Mouse (Mus musculus) intestine, embryonic 14.5 days (tissue): ENCODE data around the gene Slc39a10. TPM values are rescaled to one million over a fixed set of nuclear protein-coding genes. Genes with fewer than 3 reads are reported as not detected.
A peak's percentile ranks its signal among the peaks of the same experiment; 100 is the strongest.

Source experiments
- ATAC-seq: fragments of 200-750 bp; cut with Nextera tagmentation; replicated peaks from 2 replicates; pipeline ENCODE4 v1.8.0; 2017; ENCODE audit warnings: low read depth, moderate number of reproducible peaks, moderate TSS enrichment, moderate library complexity; ENCODE audit not compliant: low FRiP score, low TSS enrichment
- DNase-seq: peaks from one replicate; pipeline ENCODE4 v3.0.0-alpha.2; 2018; ENCODE audit warnings: low spot score
- H3K27ac ChIP-seq: fragments of 300-500 bp; sonication (generic); 2 replicates; pipeline ENCODE4 v1.5.1; 2014; ENCODE audit warnings: low read depth, mild to moderate bottlenecking, control low read depth
- H3K27me3 ChIP-seq: fragments of 300-500 bp; sonication (generic); replicated peaks from 2 replicates; pipeline ENCODE4 v1.6.1; 2014; ENCODE audit warnings: low read length, control low read depth; ENCODE audit not compliant: control insufficient read depth, insufficient read depth
- H3K36me3 ChIP-seq: fragments of 300-500 bp; sonication (generic); 2 replicates; pipeline ENCODE4 v1.6.1; 2014; ENCODE audit warnings: low read length, control low read depth; ENCODE audit not compliant: control insufficient read depth, insufficient read depth
- H3K4me1 ChIP-seq: fragments of 300-500 bp; sonication (generic); replicated peaks from 2 replicates; pipeline ENCODE4 v1.6.1; 2014; ENCODE audit warnings: low read length, control low read depth, mixed read lengths; ENCODE audit not compliant: control insufficient read depth, insufficient read depth
- H3K4me2 ChIP-seq: fragments of 300-500 bp; sonication (generic); 2 replicates; pipeline ENCODE4 v1.6.1; 2014; ENCODE audit warnings: low read length
- H3K4me3 ChIP-seq: fragments of 300-500 bp; sonication (generic); 2 replicates; pipeline ENCODE4 v1.5.1; 2014; ENCODE audit warnings: low read depth, low read length, control low read depth, mixed read lengths
- H3K9ac ChIP-seq: fragments of 300-500 bp; sonication (generic); 2 replicates; pipeline ENCODE4 v1.6.1; 2014; ENCODE audit warnings: mild to moderate bottlenecking, low read length
- H3K9me3 ChIP-seq: fragments of 300-500 bp; sonication (generic); 2 replicates; pipeline ENCODE4 v1.6.1; 2016; ENCODE audit warnings: low read length, control low read depth; ENCODE audit not compliant: control insufficient read depth
- WGBS: fragments of 180-500 bp; shearing (Covaris S2); extraction: QIAGEN DNeasy Blood & Tissue Kit; methylation state at CpG from one replicate; pipeline ENCODE4 v1.1.7; 2014; 5-methylcytosine and 5-hydroxymethylcytosine counted together
- polyA plus RNA-seq: library from polyadenylated mRNA; unstranded; fragments of >200 nt; fragmentation: Nextera tagmentation; extraction: Ambion mirVana; gene quantifications from 2 replicates; pipeline ENCODE4 v1.2.1, GENCODE M21; 2014

Gene Slc39a10
- polyA plus RNA-seq, 1 experiment from 2014 or later: 41.3 TPM

GRCm38 (mm10) chr1:46858579-46858978 is 34.1 kb downstream of the Slc39a10 start:
- Histone ChIP-seq H3K27ac (no peak overlapping the region), H3K36me3 (no peaks in the 10 kb centered on the region), H3K4me2 (no peak overlapping the region), H3K4me3 (no peak overlapping the region), H3K9me3 (no peaks in the 10 kb centered on the region), H3K4me1 (0 out of 2 replicates have a peak, but pooled peaks cover 3% of the 10 kb centered on the region), H3K9ac (no peak overlapping the region), H3K27me3 (no peaks in the 10 kb centered on the region)
- DNase-seq (no peak), ATAC-seq (no peak)
- WGBS: 78% methylated on average over 5 of the region's 5 CpGs

DNA sequence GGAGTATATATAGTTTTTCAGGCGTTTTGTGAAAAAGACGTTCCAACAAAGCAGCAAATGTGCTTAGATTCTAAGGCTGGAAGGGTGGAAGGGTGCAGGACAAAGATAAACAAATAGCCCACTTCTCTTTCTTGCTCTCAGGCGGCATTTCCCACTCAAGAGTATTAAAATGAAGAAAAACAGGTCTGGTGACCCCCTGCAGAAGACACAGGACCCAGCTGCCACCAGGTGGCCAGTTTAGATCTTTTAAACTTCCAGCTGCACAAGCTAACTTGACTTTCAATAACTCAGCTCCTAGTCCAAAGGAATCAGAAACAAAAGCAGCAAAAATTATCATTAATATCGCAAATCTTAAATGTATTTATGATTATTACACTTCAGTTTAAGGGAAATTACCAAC is 36.2 kb downstream of the Slc39a10 start:
- Histone ChIP-seq H3K36me3 (no peaks in the 10 kb centered on the region), H3K9me3 (no peaks in the 10 kb centered on the region), H3K4me1 (peaks cover 7% of the 10 kb centered on the region; the same call in 1 of the 2 replicates), H3K9ac (no peak overlapping the region), H3K4me2 (no peak overlapping the region), H3K4me3 (no peak overlapping the region), H3K27me3 (no peaks in the 10 kb centered on the region), H3K27ac (no peak overlapping the region)
- no peak for ATAC-seq
- DNase-seq: no peak
- 43% methylated on average over 4 of the region's 4 CpGs for WGBS

GRCm38 (mm10) chr1:46854036-46854900 is 38.4 kb downstream of the Slc39a10 start:
- DNase-seq (no peak), ATAC-seq (0 out of 2 replicates have a peak, but pooled peaks have one; percentile 0)
- 27% methylated on average over 18 of the region's 18 CpGs for WGBS
- no peaks in the 10 kb centered on the region for H3K36me3 ChIP-seq
- H3K9ac ChIP-seq: peak overlapping the region; percentile 100
- H3K4me1 ChIP-seq: peaks cover 12% of the 10 kb centered on the region; the same call in 1 of the 2 replicates
- peak overlapping the region; percentile 99 for H3K27ac ChIP-seq
- no peaks in the 10 kb centered on the region for H3K9me3 ChIP-seq
- H3K4me2 ChIP-seq: peak overlapping the region; percentile 56
- H3K4me3 ChIP-seq: peak overlapping the region; percentile 83
- H3K27me3 ChIP-seq: no peaks in the 10 kb centered on the region

- Histone ChIP-seq H3K9me3 (no peaks in the 10 kb centered on the region), H3K4me1 (peaks cover 12% of the 10 kb centered on the region; the same call in 1 of the 2 replicates), H3K4me2 (peak overlapping the region; percentile 83), H3K36me3 (no peaks in the 10 kb centered on the region), H3K27me3 (no peaks in the 10 kb centered on the region), H3K9ac (peak overlapping the region; percentile 100), H3K4me3 (peak overlapping the region; percentile 83), H3K27ac (peak overlapping the region; percentile 99)
- WGBS: under 1% methylated on average over 86 of the region's 86 CpGs
- DNase-seq (peak; percentile 100), ATAC-seq (peak; percentile 96)
These were observed 39.2 kb downstream of the Slc39a10 start for GRCm38 (mm10) chr1:46853317-46854035.

- Histone ChIP-seq H3K4me3 (peak overlapping the region; percentile 83), H3K9ac (peak overlapping the region; percentile 100), H3K27ac (peak overlapping the region; percentile 99), H3K9me3 (no peaks in the 10 kb centered on the region), H3K4me2 (peak overlapping the region; percentile 83), H3K27me3 (no peaks in the 10 kb centered on the region), H3K4me1 (peaks cover 12% of the 10 kb centered on the region; the same call in 1 of the 2 replicates), H3K36me3 (no peaks in the 10 kb centered on the region)
- ATAC-seq: peak; percentile 56
- WGBS: under 1% methylated on average over 68 of the region's 75 CpGs
- DNase-seq: peak; percentile 89
These were observed 39.9 kb downstream of the Slc39a10 start for GRCm38 (mm10) chr1:46852600-46853272.

DNA sequence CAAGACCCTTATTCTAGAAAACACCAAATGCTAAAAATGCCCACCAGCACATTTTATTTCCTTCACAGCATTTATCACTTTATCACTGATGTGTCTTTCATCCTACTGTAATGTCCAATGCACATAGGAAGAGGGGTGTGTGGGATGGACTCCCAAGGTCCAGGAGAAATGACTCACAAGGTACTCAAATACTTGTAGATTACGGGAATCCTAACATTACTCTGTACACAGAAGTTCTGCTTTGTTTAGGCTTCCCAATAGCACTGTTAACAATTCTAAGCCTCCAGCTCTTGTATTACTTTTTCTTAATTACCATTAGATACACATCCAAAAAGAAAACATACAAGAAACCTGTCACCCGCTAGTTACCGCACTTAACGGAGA is 40.4 kb downstream of the Slc39a10 start:
- peak overlapping the region; percentile 99 for H3K27ac ChIP-seq
- peak overlapping the region; percentile 83 for H3K4me3 ChIP-seq
- peaks cover 12% of the 10 kb centered on the region; the same call in 1 of the 2 replicates for H3K4me1 ChIP-seq
- H3K27me3 ChIP-seq: no peaks in the 10 kb centered on the region
- peak overlapping the region; percentile 100 for H3K9ac ChIP-seq
- under 1% methylated on average over 4 of the region's 4 CpGs for WGBS
- DNase-seq (no peak), ATAC-seq (no peak)
- peak overlapping the region; percentile 83 for H3K4me2 ChIP-seq
- H3K9me3 ChIP-seq: no peaks in the 10 kb centered on the region
- H3K36me3 ChIP-seq: no peaks in the 10 kb centered on the region

DNA sequence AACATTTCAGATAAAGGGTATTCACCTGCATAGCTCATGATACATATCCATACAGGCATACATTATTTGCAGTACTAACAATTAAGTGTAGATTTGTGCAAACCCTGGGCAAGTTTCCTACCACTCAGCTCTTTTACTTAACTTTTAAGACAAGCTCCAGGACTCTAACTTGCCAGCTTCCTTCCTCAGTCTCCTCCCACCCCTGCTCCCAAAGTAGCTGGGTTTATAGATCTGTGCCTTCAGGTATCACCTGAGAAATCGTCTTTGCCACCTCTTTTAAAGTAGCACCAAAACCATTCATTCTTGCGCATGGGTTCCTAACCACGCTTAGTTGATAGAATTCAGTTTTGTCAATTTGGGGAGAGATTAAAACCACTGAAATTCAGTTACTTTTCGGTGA is 41.1 kb downstream of the Slc39a10 start:
- DNase-seq: no peak
- Histone ChIP-seq H3K4me2 (peak overlapping the region; percentile 83), H3K9ac (0 out of 2 replicates have a peak overlapping the region, but pooled peaks have one; percentile 25), H3K27me3 (no peaks in the 10 kb centered on the region), H3K4me3 (peak overlapping the region; percentile 83), H3K4me1 (peaks cover 12% of the 10 kb centered on the region; the same call in 1 of the 2 replicates), H3K27ac (no peak overlapping the region; the same call in 1 of the 2 replicates), H3K36me3 (no peaks in the 10 kb centered on the region), H3K9me3 (no peaks in the 10 kb centered on the region)
- 56% methylated on average over 4 of the region's 4 CpGs for WGBS
- no peak for ATAC-seq

DNA sequence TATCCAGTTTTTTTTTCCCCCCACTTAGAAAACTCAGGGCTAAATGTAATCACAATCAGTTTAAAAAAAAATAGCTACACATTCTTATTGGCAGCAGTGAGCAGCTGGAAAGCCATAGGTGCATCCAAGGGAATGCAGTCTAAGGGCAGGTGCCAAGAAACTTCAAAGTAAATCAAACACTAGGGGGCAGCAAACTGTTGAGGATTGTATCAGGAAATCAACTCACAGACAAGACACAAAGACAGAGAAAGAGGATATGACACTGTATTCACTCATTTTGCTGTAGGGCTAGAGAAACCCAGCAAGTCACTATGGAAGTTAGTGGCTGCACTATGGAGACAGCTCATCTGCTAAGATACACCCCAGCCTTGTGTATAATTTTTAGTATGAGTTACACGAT is 42.9 kb downstream of the Slc39a10 start:
- Histone ChIP-seq H3K4me2 (no peak overlapping the region), H3K4me3 (no peak overlapping the region), H3K27ac (no peak overlapping the region), H3K9ac (no peak overlapping the region), H3K27me3 (no peaks in the 10 kb centered on the region), H3K36me3 (no peaks in the 10 kb centered on the region), H3K9me3 (no peaks in the 10 kb centered on the region), H3K4me1 (peaks cover 11% of the 10 kb centered on the region; the same call in 1 of the 2 replicates)
- WGBS: 33% methylated on average over 1 of the region's 1 CpGs
- ATAC-seq (no peak), DNase-seq (peak; percentile 54)
